Mouse (Mus musculus) forebrain, embryonic 11.5 days (tissue): ENCODE results near the gene Gata3. TPM values are rescaled to one million over a fixed set of nuclear protein-coding genes. Genes with fewer than 3 reads are reported as not detected.

Experiments used
- ATAC-seq: fragments of 200-750 bp; cut with Nextera tagmentation; replicated peaks from 2 replicates; pipeline ENCODE4 v1.8.0; 2017; ENCODE audit warnings: moderate TSS enrichment; ENCODE audit not compliant: low FRiP score
- DNase-seq: peaks from one replicate; pipeline ENCODE4 v3.0.0-alpha.2; 2017; ENCODE audit warnings: low spot score
- H3K27ac ChIP-seq: fragments of 300-500 bp; sonication (generic); 2 replicates; pipeline ENCODE4 v1.5.1; 2014; ENCODE audit warnings: low read depth, low read length
- H3K27me3 ChIP-seq: fragments of 300-500 bp; sonication (generic); 2 replicates; pipeline ENCODE4 v1.6.1; 2014; ENCODE audit warnings: mild to moderate bottlenecking, low read length, mixed read lengths; ENCODE audit not compliant: control insufficient read depth, insufficient read depth
- H3K36me3 ChIP-seq: fragments of 300-500 bp; sonication (generic); 2 replicates; pipeline ENCODE4 v1.6.1; 2014; ENCODE audit warnings: mild to moderate bottlenecking, low read length, moderate library complexity, mixed read lengths; ENCODE audit not compliant: control insufficient read depth, insufficient read depth
- H3K4me1 ChIP-seq: fragments of 300-500 bp; sonication (generic); replicated peaks from 2 replicates; pipeline ENCODE4 v1.6.1; 2014; ENCODE audit warnings: low read length, mixed read lengths; ENCODE audit not compliant: control insufficient read depth, insufficient read depth
- H3K4me2 ChIP-seq: fragments of 300-500 bp; sonication (generic); 2 replicates; pipeline ENCODE4 v1.6.1; 2014; ENCODE audit warnings: low read depth, mild to moderate bottlenecking, low read length, moderate library complexity, mixed read lengths; ENCODE audit not compliant: severe bottlenecking
- H3K4me3 ChIP-seq: fragments of 300-500 bp; sonication (generic); 2 replicates; pipeline ENCODE4 v1.5.1; 2014; ENCODE audit warnings: low read depth, low read length
- H3K9ac ChIP-seq: fragments of 300-500 bp; sonication (generic); 2 replicates; pipeline ENCODE4 v1.6.1; 2014; ENCODE audit warnings: low read length
- H3K9me3 ChIP-seq: fragments of 300-500 bp; sonication (generic); 2 replicates; pipeline ENCODE4 v1.6.1; 2016; ENCODE audit warnings: low read length, mixed read lengths; ENCODE audit not compliant: control insufficient read depth
- whole genome bisulfite sequencing: fragments of 180-500 bp; shearing (Covaris S2); extraction: QIAGEN DNeasy Blood & Tissue Kit; methylation state at CpG from one replicate; pipeline ENCODE4 v1.1.7; 2014; 5-methylcytosine and 5-hydroxymethylcytosine counted together
- polyA plus RNA-seq: library from polyadenylated mRNA; unstranded; fragments of >200 nt; fragmentation: Nextera tagmentation; extraction: Ambion mirVana; gene quantifications from 2 replicates; pipeline ENCODE4 v1.2.1, GENCODE M21; 2014

Gata3 gene
- polyA plus RNA-seq, 1 experiment from 2014 or later = 3.4 TPM

- no peak overlapping the region for H3K27ac ChIP-seq
- no peak overlapping the region for H3K4me3 ChIP-seq
- DNase-seq = no peak
- H3K4me1 ChIP-seq = no peaks in the 10 kb centered on the region; the same call in 1 of the 2 replicates
- no peaks in the 10 kb centered on the region for H3K36me3 ChIP-seq
- no peak for ATAC-seq
- H3K4me2 ChIP-seq = no peak overlapping the region
- no peak overlapping the region for H3K9ac ChIP-seq
- H3K27me3 ChIP-seq = peaks cover 64% of the 10 kb centered on the region
- WGBS = 5% methylated on average over 6 of the region's 6 CpGs
- no peaks in the 10 kb centered on the region for H3K9me3 ChIP-seq
Observed at GRCm38 (mm10) chr2:9871798-9872197, 18.0 kb downstream of the Gata3 start.

DNA sequence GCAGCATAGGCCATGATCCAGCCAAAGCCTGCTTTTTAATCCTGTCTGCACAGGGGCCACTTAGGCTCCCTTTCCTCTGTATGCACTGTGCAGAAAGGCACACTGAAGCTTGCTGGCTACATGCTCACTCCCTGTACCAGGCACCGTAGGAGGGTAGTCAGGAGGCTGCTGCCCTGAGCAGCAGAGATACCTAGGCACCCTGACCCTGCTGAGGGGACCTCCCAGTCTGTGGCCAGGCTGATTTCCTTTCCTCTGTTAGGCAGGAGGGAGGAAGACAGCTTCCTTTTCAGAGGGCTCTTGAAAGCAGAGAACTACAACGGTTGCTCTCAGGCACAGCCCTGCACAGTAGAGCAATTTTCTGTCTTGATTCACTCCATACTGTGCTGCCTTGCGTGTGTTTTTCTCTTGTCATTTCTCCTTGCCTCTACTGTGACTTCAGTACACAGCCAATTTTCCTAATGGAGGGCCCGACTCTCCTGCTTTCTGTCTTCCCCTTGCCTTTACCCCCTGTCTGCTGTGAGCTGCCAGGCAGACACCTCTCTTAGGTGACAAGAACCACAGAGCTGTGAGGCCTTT, 18.6 kb downstream of the Gata3 start:
- 13% methylated on average over 4 of the region's 4 CpGs for WGBS
- H3K27me3 ChIP-seq = peaks cover 61% of the 10 kb centered on the region
- H3K27ac ChIP-seq = no peak overlapping the region
- ATAC-seq (no peak), DNase-seq (no peak)
- no peaks in the 10 kb centered on the region; the same call in 1 of the 2 replicates for H3K4me1 ChIP-seq
- no peak overlapping the region for H3K9ac ChIP-seq
- no peak overlapping the region for H3K4me3 ChIP-seq
- H3K9me3 ChIP-seq = no peaks in the 10 kb centered on the region
- no peak overlapping the region for H3K4me2 ChIP-seq
- no peaks in the 10 kb centered on the region for H3K36me3 ChIP-seq

GRCm38 (mm10) chr2:9867092-9867825, 22.6 kb downstream of the Gata3 start:
- WGBS = 77% methylated on average over 12 of the region's 12 CpGs
- H3K4me2 ChIP-seq = no peak overlapping the region
- no peaks in the 10 kb centered on the region for H3K9me3 ChIP-seq

DNA sequence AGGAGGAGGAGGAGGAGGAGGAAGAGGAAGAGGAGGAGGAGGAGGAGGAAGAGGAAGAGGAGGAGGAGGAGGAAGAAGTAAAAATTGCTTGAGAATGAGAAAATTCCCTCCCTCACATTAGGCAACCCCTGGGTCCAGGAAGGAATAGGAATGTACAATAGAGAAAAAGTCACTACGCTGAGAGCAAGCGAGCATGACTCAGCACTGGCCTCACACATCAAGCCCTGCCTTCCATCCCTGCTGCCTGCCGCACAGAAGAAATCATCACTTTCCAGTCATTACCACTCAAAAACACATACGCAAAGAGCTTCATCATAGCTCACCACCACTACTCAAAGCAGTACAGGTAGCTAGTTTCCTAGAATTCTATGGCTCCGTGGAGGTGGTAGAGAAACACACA, 29.1 kb downstream of the Gata3 start:
- H3K27ac ChIP-seq = no peak overlapping the region
- H3K9ac ChIP-seq = no peak overlapping the region
- H3K27me3 ChIP-seq = no peaks in the 10 kb centered on the region
- H3K4me2 ChIP-seq = no peak overlapping the region
- no peaks in the 10 kb centered on the region for H3K4me1 ChIP-seq
- H3K9me3 ChIP-seq = no peaks in the 10 kb centered on the region
- no peak overlapping the region for H3K4me3 ChIP-seq
- ATAC-seq = no peak
- H3K36me3 ChIP-seq = no peaks in the 10 kb centered on the region
- 91% methylated on average over 5 of the region's 5 CpGs for WGBS
- no peak for DNase-seq

More at GRCm38 (mm10) chr2:9867092-9867825, 22.6 kb downstream of the Gata3 start:
- ATAC-seq = no peak
- Histone ChIP-seq H3K9ac (no peak overlapping the region), H3K27me3 (peaks cover 23% of the 10 kb centered on the region), H3K4me3 (no peak overlapping the region), H3K36me3 (no peaks in the 10 kb centered on the region), H3K4me1 (no peaks in the 10 kb centered on the region), H3K27ac (no peak overlapping the region)
- no peak for DNase-seq

GRCm38 (mm10) chr2:9855861-9856260, 34.0 kb downstream of the Gata3 start:
- DNase-seq (no peak), ATAC-seq (no peak)
- H3K9ac ChIP-seq = no peak overlapping the region
- no peaks in the 10 kb centered on the region for H3K4me1 ChIP-seq
- H3K27me3 ChIP-seq = no peaks in the 10 kb centered on the region
- no peak overlapping the region for H3K4me3 ChIP-seq
- H3K9me3 ChIP-seq = no peaks in the 10 kb centered on the region
- H3K27ac ChIP-seq = no peak overlapping the region
- 30% methylated on average over 4 of the region's 4 CpGs for WGBS
- H3K36me3 ChIP-seq = no peaks in the 10 kb centered on the region
- H3K4me2 ChIP-seq = no peak overlapping the region

DNA sequence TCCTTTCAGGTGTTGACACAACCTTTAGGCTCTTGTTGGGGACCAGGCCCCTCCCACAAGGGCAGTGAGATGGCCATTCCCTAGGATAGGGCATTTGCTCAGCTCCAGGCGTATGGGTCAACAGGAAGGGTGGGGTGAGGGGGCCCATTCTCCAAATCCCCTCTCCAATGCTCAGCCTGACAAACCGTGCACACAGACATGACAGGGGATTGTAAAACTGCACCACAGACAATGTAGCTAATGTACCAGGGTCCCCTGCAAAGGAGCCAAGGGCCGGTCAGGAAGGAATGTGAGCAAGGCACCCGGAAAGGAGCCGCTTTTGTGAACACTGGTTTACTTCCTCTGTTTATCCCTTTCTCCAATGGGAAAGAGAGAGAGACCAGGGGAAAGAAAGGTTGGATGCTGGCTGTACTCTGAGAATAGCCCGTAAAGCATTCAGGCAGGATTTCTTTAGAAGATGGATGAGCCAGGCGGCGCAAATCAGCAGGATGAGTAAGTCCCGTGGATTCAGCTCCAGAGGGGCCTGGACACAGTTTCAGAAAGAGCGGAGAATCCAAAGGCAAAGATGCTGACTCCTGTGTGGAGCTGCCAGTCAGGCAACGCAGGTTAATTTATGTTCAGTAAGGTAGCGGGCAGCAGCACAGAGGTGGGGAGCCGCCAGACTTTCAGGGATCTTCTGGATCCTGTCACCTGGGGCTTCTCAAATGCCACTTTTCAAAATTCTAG, 36.8 kb downstream of the Gata3 start:
- Histone ChIP-seq H3K4me2 (no peak overlapping the region), H3K9ac (no peak overlapping the region), H3K36me3 (no peaks in the 10 kb centered on the region), H3K27ac (no peak overlapping the region), H3K4me1 (no peaks in the 10 kb centered on the region), H3K27me3 (no peaks in the 10 kb centered on the region), H3K9me3 (no peaks in the 10 kb centered on the region), H3K4me3 (no peak overlapping the region)
- ATAC-seq (0 out of 2 replicates have a peak, but pooled peaks have one; percentile 33), DNase-seq (no peak)
- WGBS = 57% methylated on average over 13 of the region's 13 CpGs

- ATAC-seq (peak; percentile 46; the same call in 1 of the 2 replicates), DNase-seq (no peak)
- Histone ChIP-seq H3K27me3 (no peaks in the 10 kb centered on the region), H3K9ac (no peak overlapping the region), H3K4me3 (no peak overlapping the region), H3K4me1 (no peaks in the 10 kb centered on the region), H3K36me3 (no peaks in the 10 kb centered on the region), H3K4me2 (no peak overlapping the region), H3K9me3 (no peaks in the 10 kb centered on the region), H3K27ac (no peak overlapping the region)
- WGBS = 69% methylated on average over 7 of the region's 7 CpGs
Observed at GRCm38 (mm10) chr2:9835195-9835594, 54.6 kb downstream of the Gata3 start.

DNA sequence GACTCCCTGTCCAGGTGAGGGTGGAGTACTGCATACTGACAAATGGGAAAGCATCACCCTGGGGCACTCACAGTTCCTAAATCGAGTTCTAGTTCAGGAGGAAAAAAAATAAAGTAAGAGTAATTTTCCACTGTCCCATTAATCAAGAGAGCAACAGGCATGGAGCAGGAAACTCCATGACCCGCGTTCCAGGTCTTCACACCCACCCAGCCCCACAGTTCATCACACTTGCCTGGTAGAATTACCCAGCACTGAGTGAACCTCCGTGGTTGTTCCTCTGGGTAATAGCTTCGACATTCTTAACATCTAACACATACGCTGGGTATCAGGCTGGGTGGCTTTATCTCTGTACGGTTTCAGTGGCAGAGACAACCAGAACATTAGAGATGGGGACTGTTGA, 56.1 kb downstream of the Gata3 start:
- H3K4me3 ChIP-seq = no peak overlapping the region
- no peaks in the 10 kb centered on the region for H3K4me1 ChIP-seq
- DNase-seq = no peak
- H3K27ac ChIP-seq = no peak overlapping the region
- no peak overlapping the region for H3K4me2 ChIP-seq
- H3K9ac ChIP-seq = no peak overlapping the region
- no peak for ATAC-seq
- no peaks in the 10 kb centered on the region for H3K27me3 ChIP-seq
- no peaks in the 10 kb centered on the region for H3K9me3 ChIP-seq
- WGBS = 93% methylated on average over 7 of the region's 7 CpGs
- H3K36me3 ChIP-seq = no peaks in the 10 kb centered on the region
